Mouse (Mus musculus): ENCODE results near the gene Mink1. TPM values are rescaled to one million over a fixed set of nuclear protein-coding genes. Genes with fewer than 3 reads are reported as not detected.
A peak's percentile ranks its signal among the peaks of the same experiment; 100 is the strongest.

The Mink1 gene
- polyA plus RNA-seq, 1 experiment from 2014 or later = 20.4 TPM

DNA sequence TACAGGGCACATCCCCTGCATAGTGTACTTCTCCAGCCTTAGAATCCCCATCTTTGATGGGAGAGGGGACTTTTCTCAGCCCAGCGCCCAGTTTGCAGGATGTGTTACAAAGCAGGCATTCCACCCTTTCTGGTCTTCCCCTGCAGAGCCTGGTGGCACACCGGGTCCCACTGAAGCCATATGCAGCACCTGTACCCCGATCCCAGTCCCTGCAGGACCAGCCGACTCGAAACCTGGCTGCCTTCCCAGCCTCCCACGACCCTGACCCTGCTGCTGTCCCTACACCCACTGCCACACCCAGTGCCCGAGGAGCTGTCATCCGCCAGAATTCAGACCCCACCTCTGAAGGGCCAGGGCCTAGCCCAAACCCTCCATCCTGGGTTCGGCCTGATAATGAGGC lies 44.9 kb downstream of the Mink1 start:
- Histone ChIP-seq H3K4me1 (ENCODE audit: control insufficient read depth, insufficient read depth, low read length) (no peaks in the 10 kb centered on the region), H3K9me3 (ENCODE audit: control insufficient read depth, low read length) (no peaks in the 10 kb centered on the region), H3K27me3 (ENCODE audit: control insufficient read depth, insufficient read depth, low read length) (no peaks in the 10 kb centered on the region), H3K9ac (replicated peaks; ENCODE audit: low read length) (no peak overlapping the region), H3K4me2 (ENCODE audit: low read length) (no peak overlapping the region), H3K4me3 (replicated peaks; ENCODE audit: low read depth, low read length) (no peak overlapping the region), H3K27ac (replicated peaks; ENCODE audit: low read depth, low read length) (no peak overlapping the region), H3K36me3 (ENCODE audit: control insufficient read depth, insufficient read depth, low read length) (peaks cover 95% of the 10 kb centered on the region)
- ATAC-seq (ENCODE audit: low FRiP score, low TSS enrichment) (no peak), DNase-seq (no peak)
- 88% methylated on average over 9 of the region's 9 CpGs for WGBS

- Histone ChIP-seq H3K27ac (replicated peaks; ENCODE audit: low read depth, low read length) (no peak overlapping the region), H3K9ac (replicated peaks; ENCODE audit: low read length) (no peak overlapping the region), H3K27me3 (ENCODE audit: control insufficient read depth, insufficient read depth, low read length) (no peaks in the 10 kb centered on the region), H3K36me3 (ENCODE audit: control insufficient read depth, insufficient read depth, low read length) (peaks cover 94% of the 10 kb centered on the region), H3K4me3 (replicated peaks; ENCODE audit: low read depth, low read length) (no peak overlapping the region), H3K4me2 (ENCODE audit: low read length) (no peak overlapping the region), H3K4me1 (ENCODE audit: control insufficient read depth, insufficient read depth, low read length) (no peaks in the 10 kb centered on the region), H3K9me3 (ENCODE audit: control insufficient read depth, low read length) (no peaks in the 10 kb centered on the region)
- DNase-seq = no peak
- ATAC-seq (ENCODE audit: low FRiP score, low TSS enrichment) = no peak
- WGBS = 86% methylated on average over 26 of the region's 26 CpGs
These were observed 45.8 kb downstream of the Mink1 start for GRCm38 (mm10) chr11:70608381-70609066.

DNA sequence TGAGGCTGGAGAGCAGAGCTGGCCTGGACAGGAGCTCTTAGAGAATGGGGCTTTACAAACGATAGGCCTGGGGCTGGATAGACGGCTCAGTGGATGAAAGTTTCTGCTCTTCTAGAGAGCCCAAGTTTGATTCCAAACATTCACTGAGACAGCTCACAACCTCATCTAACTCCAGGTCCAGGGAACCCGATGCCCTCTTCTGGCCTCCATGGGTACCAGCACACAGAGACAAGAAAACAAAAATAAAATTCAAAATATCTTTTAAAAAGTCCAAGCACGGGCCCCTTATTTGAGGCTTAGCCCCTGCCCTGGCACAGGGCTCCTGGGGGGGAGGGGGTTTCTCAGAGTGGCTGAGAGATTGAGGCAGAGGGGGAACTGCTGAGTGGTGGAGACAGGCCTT lies 48.1 kb downstream of the Mink1 start:
- no peak for ATAC-seq (ENCODE audit: low FRiP score, low TSS enrichment)
- DNase-seq = no peak
- no peak overlapping the region for H3K4me2 ChIP-seq (ENCODE audit: low read length)
- H3K27ac ChIP-seq (replicated peaks; ENCODE audit: low read depth, low read length) = no peak overlapping the region
- H3K36me3 ChIP-seq (ENCODE audit: control insufficient read depth, insufficient read depth, low read length) = peaks cover 73% of the 10 kb centered on the region
- H3K27me3 ChIP-seq (ENCODE audit: control insufficient read depth, insufficient read depth, low read length) = no peaks in the 10 kb centered on the region
- WGBS = 79% methylated on average over 4 of the region's 4 CpGs
- 0 out of 2 replicates have a peak, but pooled peaks cover 5% of the 10 kb centered on the region for H3K4me1 ChIP-seq (ENCODE audit: control insufficient read depth, insufficient read depth, low read length)
- H3K9ac ChIP-seq (replicated peaks; ENCODE audit: low read length) = no peak overlapping the region
- no peaks in the 10 kb centered on the region for H3K9me3 ChIP-seq (ENCODE audit: control insufficient read depth, low read length)
- H3K4me3 ChIP-seq (replicated peaks; ENCODE audit: low read depth, low read length) = no peak overlapping the region

GRCm38 (mm10) chr11:70612505-70612904 lies 49.8 kb downstream of the Mink1 start:
- Histone ChIP-seq H3K36me3 (ENCODE audit: control insufficient read depth, insufficient read depth, low read length) (peaks cover 56% of the 10 kb centered on the region), H3K9me3 (ENCODE audit: control insufficient read depth, low read length) (no peaks in the 10 kb centered on the region), H3K4me2 (ENCODE audit: low read length) (no peak overlapping the region), H3K9ac (replicated peaks; ENCODE audit: low read length) (no peak overlapping the region), H3K27ac (replicated peaks; ENCODE audit: low read depth, low read length) (no peak overlapping the region), H3K4me1 (ENCODE audit: control insufficient read depth, insufficient read depth, low read length) (0 out of 2 replicates have a peak, but pooled peaks cover 5% of the 10 kb centered on the region), H3K4me3 (replicated peaks; ENCODE audit: low read depth, low read length) (no peak overlapping the region), H3K27me3 (ENCODE audit: control insufficient read depth, insufficient read depth, low read length) (no peaks in the 10 kb centered on the region)
- WGBS = 85% methylated on average over 7 of the region's 7 CpGs
- DNase-seq (no peak), ATAC-seq (ENCODE audit: low FRiP score, low TSS enrichment) (no peak)

- peak; percentile 47 for DNase-seq
These were observed 52.4 kb downstream of the Mink1 start for GRCm38 (mm10) chr11:70615074-70615473.

DNA sequence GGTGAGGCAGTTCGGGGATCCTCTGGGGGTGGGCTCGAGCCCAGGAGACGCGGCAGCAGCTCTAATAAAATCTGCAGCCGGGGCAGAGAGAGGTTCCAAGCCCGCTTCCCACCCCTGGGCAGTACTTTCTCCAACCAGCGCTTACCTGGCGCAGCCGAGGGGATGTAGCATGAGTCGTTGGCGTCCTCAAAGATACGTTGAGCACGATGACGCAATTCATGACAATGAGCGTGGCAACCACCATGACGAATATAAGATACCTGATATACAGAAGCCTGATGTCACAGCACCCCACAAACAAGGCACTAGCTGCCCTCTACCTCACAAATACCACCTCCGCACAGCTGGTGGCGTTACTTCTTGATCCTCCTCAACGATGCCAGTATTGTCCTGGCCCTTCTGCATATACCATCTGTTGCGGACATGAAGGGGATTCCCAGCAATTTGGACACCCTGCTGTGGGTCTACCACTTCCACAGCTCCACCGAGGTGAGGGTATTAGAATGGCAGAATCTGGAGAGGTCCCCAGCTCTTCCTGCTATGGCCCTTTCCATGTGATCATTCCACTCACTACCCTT lies 52.9 kb downstream of the Mink1 start, which contains the start of gene 4930544D05Rik:
4930544D05Rik (plus strand) TSS at position 333 of the 578 bp plus-strand sequence.
- peak within 1 kb of the TSS; percentile 48 for H3K4me2 ChIP-seq (ENCODE audit: low read length)
- H3K27ac ChIP-seq (replicated peaks; ENCODE audit: low read depth, low read length) = no peak within 1 kb of the TSS
- no peaks in the 10 kb centered on the region for H3K27me3 ChIP-seq (ENCODE audit: control insufficient read depth, insufficient read depth, low read length)
- peaks cover 26% of the 10 kb centered on the region for H3K36me3 ChIP-seq (ENCODE audit: control insufficient read depth, insufficient read depth, low read length)
- ATAC-seq (ENCODE audit: low FRiP score, low TSS enrichment) (no peak), DNase-seq (peak; percentile 18)
- peak within 1 kb of the TSS; percentile 12; the same call in 1 of the 2 replicates for H3K4me3 ChIP-seq (replicated peaks; ENCODE audit: low read depth, low read length)
- H3K9ac ChIP-seq (replicated peaks; ENCODE audit: low read length) = 0 out of 2 replicates have a peak within 1 kb of the TSS, but pooled peaks have one; percentile 20
- 0 out of 2 replicates have a peak, but pooled peaks cover 5% of the 10 kb centered on the region for H3K4me1 ChIP-seq (ENCODE audit: control insufficient read depth, insufficient read depth, low read length)
- H3K9me3 ChIP-seq (ENCODE audit: control insufficient read depth, low read length) = no peaks in the 10 kb centered on the region
- 11% methylated on average over 21 of the region's 21 CpGs for WGBS

More at GRCm38 (mm10) chr11:70615074-70615473, 52.4 kb downstream of the Mink1 start:
- Histone ChIP-seq H3K4me1 (ENCODE audit: control insufficient read depth, insufficient read depth, low read length) (0 out of 2 replicates have a peak, but pooled peaks cover 5% of the 10 kb centered on the region), H3K4me2 (ENCODE audit: low read length) (peak overlapping the region; percentile 48), H3K27ac (replicated peaks; ENCODE audit: low read depth, low read length) (no peak overlapping the region), H3K27me3 (ENCODE audit: control insufficient read depth, insufficient read depth, low read length) (no peaks in the 10 kb centered on the region), H3K9me3 (ENCODE audit: control insufficient read depth, low read length) (no peaks in the 10 kb centered on the region), H3K4me3 (replicated peaks; ENCODE audit: low read depth, low read length) (peak overlapping the region; percentile 12; the same call in 1 of the 2 replicates), H3K36me3 (ENCODE audit: control insufficient read depth, insufficient read depth, low read length) (peaks cover 31% of the 10 kb centered on the region), H3K9ac (replicated peaks; ENCODE audit: low read length) (0 out of 2 replicates have a peak overlapping the region, but pooled peaks have one; percentile 20)
- no peak for ATAC-seq (ENCODE audit: low FRiP score, low TSS enrichment)
- WGBS = 1% methylated on average over 17 of the region's 17 CpGs

DNA sequence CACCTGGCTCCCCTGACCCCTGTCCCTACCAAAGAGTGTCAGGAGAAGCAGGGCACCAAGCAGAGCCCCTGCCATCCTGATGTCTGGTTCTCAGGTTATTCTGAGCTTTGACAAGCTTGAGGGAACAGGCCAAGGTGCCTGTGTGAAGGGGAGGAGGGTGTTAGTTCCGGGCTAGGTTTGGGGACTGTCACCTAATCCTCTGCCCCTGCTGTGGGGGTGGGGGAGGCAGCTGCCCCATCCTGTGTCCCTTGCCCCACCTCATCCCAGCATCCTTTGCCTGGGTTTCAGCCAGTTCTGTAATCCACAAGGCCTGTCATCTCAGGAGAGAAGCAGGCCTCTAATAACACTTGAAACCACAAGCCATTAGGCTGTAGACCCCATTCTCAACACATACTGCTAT lies 56.4 kb downstream of the Mink1 start, which contains the start of gene Chrne:
Chrne (minus strand) TSS at position 116 of the 400 bp plus-strand sequence.
- Histone ChIP-seq H3K36me3 (ENCODE audit: control insufficient read depth, insufficient read depth, low read length) (no peaks in the 10 kb centered on the region), H3K27me3 (ENCODE audit: control insufficient read depth, insufficient read depth, low read length) (no peaks in the 10 kb centered on the region), H3K9ac (replicated peaks; ENCODE audit: low read length) (no peak within 1 kb of the TSS), H3K4me3 (replicated peaks; ENCODE audit: low read depth, low read length) (no peak within 1 kb of the TSS), H3K27ac (replicated peaks; ENCODE audit: low read depth, low read length) (no peak within 1 kb of the TSS), H3K4me1 (ENCODE audit: control insufficient read depth, insufficient read depth, low read length) (0 out of 2 replicates have a peak, but pooled peaks cover 5% of the 10 kb centered on the region), H3K4me2 (ENCODE audit: low read length) (no peak within 1 kb of the TSS), H3K9me3 (ENCODE audit: control insufficient read depth, low read length) (no peaks in the 10 kb centered on the region)
- DNase-seq (no peak), ATAC-seq (ENCODE audit: low FRiP score, low TSS enrichment) (no peak)
- WGBS = 41% methylated on average over 1 of the region's 1 CpGs

DNA sequence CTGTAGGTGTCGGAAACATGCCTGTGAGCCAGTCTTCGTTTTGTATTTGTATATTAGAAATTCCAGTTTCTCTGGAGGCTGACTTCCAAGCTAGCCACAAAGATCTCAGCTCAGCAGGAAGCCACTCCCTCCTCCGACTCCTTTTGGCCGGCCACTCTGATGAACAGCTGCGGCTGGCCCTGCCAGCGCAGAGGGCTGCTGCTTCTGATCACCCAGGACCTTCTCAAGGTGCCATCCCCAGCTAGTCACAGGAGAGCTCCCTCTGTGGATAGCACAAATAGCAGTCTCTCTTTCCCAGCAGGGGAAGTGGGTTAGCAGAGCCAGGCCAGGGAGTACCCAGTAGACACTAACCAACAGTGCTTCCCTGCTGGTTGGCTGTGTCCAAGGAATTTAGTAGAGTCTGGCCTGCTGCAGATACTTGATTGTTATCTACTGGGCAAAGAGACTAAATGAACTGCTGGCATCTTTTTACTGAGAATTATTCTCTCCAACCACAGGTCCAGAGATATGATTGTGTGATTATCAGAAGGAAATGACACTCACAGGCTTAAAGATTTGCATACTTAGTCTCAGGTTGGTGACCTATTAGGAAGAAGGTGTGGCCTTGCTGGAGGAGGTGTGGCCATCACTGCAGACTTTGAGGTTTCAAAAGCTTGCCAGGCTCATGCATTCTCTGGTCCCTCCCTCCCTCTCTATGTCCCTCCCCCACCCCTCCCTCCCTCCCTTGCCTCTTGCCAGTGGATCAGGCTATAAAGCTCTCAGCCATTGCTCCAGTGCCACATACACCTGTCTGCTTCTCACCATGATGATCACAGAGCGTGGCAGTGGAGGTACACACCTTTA lies 59.5 kb downstream of the Mink1 start:
- Histone ChIP-seq H3K27me3 (ENCODE audit: control insufficient read depth, insufficient read depth, low read length) (no peaks in the 10 kb centered on the region), H3K27ac (replicated peaks; ENCODE audit: low read depth, low read length) (no peak overlapping the region), H3K9me3 (ENCODE audit: control insufficient read depth, low read length) (no peaks in the 10 kb centered on the region), H3K36me3 (ENCODE audit: control insufficient read depth, insufficient read depth, low read length) (no peaks in the 10 kb centered on the region), H3K4me3 (replicated peaks; ENCODE audit: low read depth, low read length) (no peak overlapping the region), H3K9ac (replicated peaks; ENCODE audit: low read length) (no peak overlapping the region), H3K4me2 (ENCODE audit: low read length) (no peak overlapping the region), H3K4me1 (ENCODE audit: control insufficient read depth, insufficient read depth, low read length) (no peaks in the 10 kb centered on the region)
- ATAC-seq (ENCODE audit: low FRiP score, low TSS enrichment) = no peak
- WGBS = 40% methylated on average over 7 of the region's 7 CpGs
- no peak for DNase-seq
